Mouse (Mus musculus) midbrain, embryonic 15.5 days (tissue): Measurements from ENCODE around the gene Akap7. TPM values are rescaled to one million over a fixed set of nuclear protein-coding genes. Genes with fewer than 3 reads are reported as not detected.

Experiments
- ATAC-seq: fragments of 200-750 bp; cut with Nextera tagmentation; replicated peaks from 2 replicates; pipeline ENCODE4 v1.8.0; 2017; ENCODE audit warnings: moderate TSS enrichment
- H3K27ac ChIP-seq: fragments of 300-500 bp; sonication (generic); 2 replicates; pipeline ENCODE4 v1.5.1; 2015; ENCODE audit warnings: mild to moderate bottlenecking, inconsistent platforms
- H3K27me3 ChIP-seq: fragments of 300-500 bp; sonication (generic); replicated peaks from 2 replicates; pipeline ENCODE4 v1.6.1; 2015; ENCODE audit warnings: inconsistent platforms
- H3K36me3 ChIP-seq: fragments of 300-500 bp; sonication (generic); replicated peaks from 2 replicates; pipeline ENCODE4 v1.6.1; 2015; ENCODE audit warnings: inconsistent platforms
- H3K4me1 ChIP-seq: fragments of 300-500 bp; sonication (generic); 2 replicates; pipeline ENCODE4 v1.6.1; 2015; ENCODE audit warnings: inconsistent platforms
- H3K4me2 ChIP-seq: fragments of 300-500 bp; sonication (generic); 2 replicates; pipeline ENCODE4 v1.6.1; 2015; ENCODE audit warnings: inconsistent platforms, mild to moderate bottlenecking, moderate library complexity
- H3K4me3 ChIP-seq: fragments of 300-500 bp; sonication (generic); 2 replicates; pipeline ENCODE4 v1.5.1; 2015; ENCODE audit warnings: mild to moderate bottlenecking, inconsistent platforms
- H3K9ac ChIP-seq: fragments of 300-500 bp; sonication (generic); 2 replicates; pipeline ENCODE4 v1.6.1; 2015; ENCODE audit warnings: mild to moderate bottlenecking, inconsistent platforms
- H3K9me3 ChIP-seq: fragments of 300-500 bp; sonication (generic); 2 replicates; pipeline ENCODE4 v1.6.1; 2016; ENCODE audit warnings: inconsistent platforms
- WGBS: fragments of 180-500 bp; shearing (Covaris S2); methylation state at CpG from one replicate; pipeline ENCODE4 v1.1.7; 2015; ENCODE audit warnings: mixed read lengths; 5-methylcytosine and 5-hydroxymethylcytosine counted together
- polyA plus RNA-seq: library from polyadenylated mRNA; unstranded; fragments of >200 nt; fragmentation: Nextera tagmentation; extraction: Ambion mirVana; gene quantifications from 2 replicates; pipeline ENCODE4 v1.2.1, GENCODE M21; 2015

Gene Akap7
- polyA plus RNA-seq, 1 experiment from 2014 or later: 42.4 TPM

- no peak overlapping the region for H3K4me2 ChIP-seq
- H3K9ac ChIP-seq: no peak overlapping the region
- H3K27ac ChIP-seq: no peak overlapping the region
- H3K4me3 ChIP-seq: no peak overlapping the region
- no peak for ATAC-seq
- no peaks in the 10 kb centered on the region for H3K36me3 ChIP-seq
- H3K9me3 ChIP-seq: no peaks in the 10 kb centered on the region
- 82% methylated on average over 9 of the region's 9 CpGs for WGBS
- no peaks in the 10 kb centered on the region for H3K27me3 ChIP-seq
- peaks cover 16% of the 10 kb centered on the region for H3K4me1 ChIP-seq
Observed at GRCm38 (mm10) chr10:25295836-25296235, 11.8 kb downstream of the Akap7 start.

DNA sequence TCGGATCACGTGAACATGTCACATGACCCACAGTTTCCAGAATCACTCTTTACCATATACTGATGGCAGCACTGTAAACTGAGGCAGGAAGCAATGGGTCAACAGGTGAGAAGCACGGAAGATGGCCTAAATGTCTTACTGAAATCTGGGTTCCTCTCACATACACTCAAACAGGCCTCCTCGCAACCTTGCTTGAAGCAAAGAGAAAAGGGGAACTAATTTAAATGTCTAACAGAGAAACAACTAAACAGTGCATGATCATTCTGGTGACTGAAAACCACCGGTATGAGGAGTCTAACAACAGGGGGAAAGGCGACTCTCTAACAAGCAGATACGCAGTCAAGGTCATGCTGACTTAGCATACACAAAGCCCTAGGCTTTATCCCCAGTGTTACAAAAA is 12.7 kb downstream of the Akap7 start:
- 62% methylated on average over 7 of the region's 7 CpGs for WGBS
- ATAC-seq: no peak
- H3K27me3 ChIP-seq: no peaks in the 10 kb centered on the region

DNA sequence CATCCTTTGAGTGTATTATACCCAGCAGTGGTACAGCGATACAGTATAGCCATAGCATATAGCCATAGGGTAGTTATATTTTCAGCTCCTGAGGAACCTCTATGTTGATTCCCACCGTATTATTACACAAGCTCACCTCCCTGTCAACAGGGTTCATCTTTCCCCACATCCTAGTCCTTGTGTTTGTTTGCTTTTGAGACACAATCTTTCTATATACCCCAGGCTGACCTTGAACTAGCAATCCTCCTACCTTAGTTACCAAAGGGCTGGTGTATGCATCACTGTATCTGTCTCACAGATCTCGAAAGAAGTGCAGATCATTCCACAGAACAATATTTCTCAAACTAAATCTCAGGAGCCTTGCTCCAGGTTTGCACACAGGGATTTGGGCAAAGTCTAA is 13.9 kb downstream of the Akap7 start:
- Histone ChIP-seq H3K4me3 (no peak overlapping the region), H3K9me3 (no peaks in the 10 kb centered on the region), H3K4me1 (peaks cover 16% of the 10 kb centered on the region), H3K9ac (no peak overlapping the region), H3K27me3 (no peaks in the 10 kb centered on the region), H3K36me3 (no peaks in the 10 kb centered on the region), H3K4me2 (no peak overlapping the region), H3K27ac (no peak overlapping the region)
- WGBS: 92% methylated on average over 3 of the region's 3 CpGs
- no peak for ATAC-seq

More for the DNA sequence above, 12.7 kb downstream of the Akap7 start:
- H3K9me3 ChIP-seq: no peaks in the 10 kb centered on the region
- H3K4me3 ChIP-seq: no peak overlapping the region
- peaks cover 16% of the 10 kb centered on the region for H3K4me1 ChIP-seq
- H3K27ac ChIP-seq: no peak overlapping the region
- no peaks in the 10 kb centered on the region for H3K36me3 ChIP-seq
- H3K9ac ChIP-seq: no peak overlapping the region
- H3K4me2 ChIP-seq: no peak overlapping the region

GRCm38 (mm10) chr10:25291053-25291452 is 16.6 kb downstream of the Akap7 start:
- WGBS: 84% methylated on average over 4 of the region's 4 CpGs

DNA sequence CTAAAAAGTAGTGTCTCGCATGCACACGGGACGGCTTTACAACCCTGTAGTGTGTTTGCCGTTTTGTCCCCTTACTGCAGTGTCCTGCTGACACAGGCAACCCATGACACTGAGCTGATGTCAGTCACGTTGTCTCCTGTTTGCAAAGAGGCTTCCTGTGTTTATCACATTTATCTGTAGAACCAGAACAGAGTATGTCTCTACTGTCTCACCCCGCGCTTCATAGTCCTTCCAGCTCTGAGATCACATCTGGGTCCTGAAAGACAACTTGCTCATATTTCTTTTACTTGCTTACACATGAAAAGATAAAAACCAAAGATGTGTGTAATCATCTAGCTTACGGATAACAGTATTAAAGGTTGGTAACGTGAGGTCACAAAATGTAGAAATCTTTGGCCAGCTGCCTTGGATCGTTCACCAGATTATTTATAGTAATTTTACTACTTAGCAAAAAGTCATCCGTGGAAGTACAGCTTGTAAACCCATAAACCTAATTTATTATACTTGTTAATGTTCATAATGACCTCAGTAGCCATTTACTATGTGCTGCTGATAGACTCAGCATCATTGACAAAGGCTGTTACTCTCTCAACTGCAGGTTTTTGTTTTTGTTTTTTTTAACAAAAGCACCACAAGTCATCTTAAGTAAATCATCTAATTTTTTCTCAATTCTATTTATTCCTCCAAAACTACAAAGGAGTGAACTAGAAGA is 22.4 kb downstream of the Akap7 start:
- Histone ChIP-seq H3K9ac (no peak overlapping the region), H3K4me2 (no peak overlapping the region), H3K4me3 (no peak overlapping the region), H3K9me3 (no peaks in the 10 kb centered on the region), H3K4me1 (no peaks in the 10 kb centered on the region), H3K27ac (no peak overlapping the region), H3K36me3 (no peaks in the 10 kb centered on the region), H3K27me3 (no peaks in the 10 kb centered on the region)
- no peak for ATAC-seq
- 91% methylated on average over 11 of the region's 11 CpGs for WGBS

More at GRCm38 (mm10) chr10:25291053-25291452, 16.6 kb downstream of the Akap7 start:
- no peak for ATAC-seq
- Histone ChIP-seq H3K9me3 (no peaks in the 10 kb centered on the region), H3K4me3 (no peak overlapping the region), H3K9ac (no peak overlapping the region), H3K36me3 (no peaks in the 10 kb centered on the region), H3K27me3 (no peaks in the 10 kb centered on the region), H3K4me1 (no peaks in the 10 kb centered on the region), H3K27ac (no peak overlapping the region), H3K4me2 (no peak overlapping the region)

DNA sequence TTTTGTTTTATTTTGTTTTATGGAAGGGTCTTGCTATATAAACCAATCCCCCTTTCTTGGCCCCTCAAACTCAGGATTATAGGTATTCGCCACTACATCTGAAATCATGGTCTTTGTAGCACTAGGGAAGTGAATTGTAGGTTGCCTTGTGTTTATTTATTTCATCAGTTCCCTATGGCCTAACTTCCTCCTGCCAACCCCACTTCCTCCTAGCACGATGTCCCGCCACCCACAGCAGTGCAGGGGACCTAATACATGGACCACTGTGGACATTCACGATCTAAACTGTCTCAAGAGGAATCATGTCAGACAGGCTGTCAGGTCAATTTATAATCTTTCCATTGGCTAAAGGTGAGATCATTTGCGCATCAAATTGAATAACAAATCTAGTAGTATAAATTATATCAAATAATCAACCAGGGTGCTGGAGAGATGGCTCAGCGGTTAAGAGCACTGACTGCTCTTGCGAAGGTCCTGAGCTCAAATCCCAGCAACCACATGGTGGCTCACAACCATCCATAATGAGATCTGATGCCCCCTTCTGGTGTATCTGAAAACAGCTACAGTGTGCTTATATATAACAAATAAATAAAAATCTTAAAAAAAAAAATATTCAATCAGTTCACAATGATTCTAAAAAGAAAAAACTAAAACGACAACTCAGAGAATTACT is 23.1 kb downstream of the Akap7 start:
- Histone ChIP-seq H3K27ac (no peak overlapping the region), H3K27me3 (no peaks in the 10 kb centered on the region), H3K4me2 (no peak overlapping the region), H3K9ac (no peak overlapping the region), H3K4me1 (no peaks in the 10 kb centered on the region), H3K36me3 (no peaks in the 10 kb centered on the region), H3K9me3 (no peaks in the 10 kb centered on the region), H3K4me3 (no peak overlapping the region)
- no peak for ATAC-seq
- whole genome bisulfite sequencing: 93% methylated on average over 8 of the region's 8 CpGs

DNA sequence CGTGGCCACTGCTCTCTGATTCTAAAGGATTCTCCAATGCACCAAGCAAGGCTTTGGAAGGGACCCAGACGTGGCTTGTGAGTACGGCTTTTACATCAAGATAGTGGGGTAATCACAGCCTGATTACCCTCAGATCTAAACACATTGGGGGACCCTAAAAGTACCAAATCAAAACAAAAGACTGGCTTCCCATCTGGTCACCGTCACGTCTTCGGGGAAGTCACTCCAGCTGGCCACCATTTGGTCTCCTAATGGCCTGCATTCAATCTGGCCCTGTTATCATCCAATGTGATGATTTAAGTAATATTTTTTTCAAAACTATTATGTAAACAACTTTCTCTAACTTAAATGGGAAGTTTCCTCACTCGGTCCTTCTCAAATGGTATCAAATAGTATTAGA is 24.3 kb downstream of the Akap7 start:
- H3K4me1 ChIP-seq: no peaks in the 10 kb centered on the region
- no peak for ATAC-seq
- H3K9ac ChIP-seq: no peak overlapping the region
- H3K27me3 ChIP-seq: no peaks in the 10 kb centered on the region
- H3K27ac ChIP-seq: no peak overlapping the region
- WGBS: 89% methylated on average over 7 of the region's 7 CpGs
- no peak overlapping the region for H3K4me3 ChIP-seq
- H3K9me3 ChIP-seq: no peaks in the 10 kb centered on the region
- H3K36me3 ChIP-seq: no peaks in the 10 kb centered on the region
- H3K4me2 ChIP-seq: no peak overlapping the region

DNA sequence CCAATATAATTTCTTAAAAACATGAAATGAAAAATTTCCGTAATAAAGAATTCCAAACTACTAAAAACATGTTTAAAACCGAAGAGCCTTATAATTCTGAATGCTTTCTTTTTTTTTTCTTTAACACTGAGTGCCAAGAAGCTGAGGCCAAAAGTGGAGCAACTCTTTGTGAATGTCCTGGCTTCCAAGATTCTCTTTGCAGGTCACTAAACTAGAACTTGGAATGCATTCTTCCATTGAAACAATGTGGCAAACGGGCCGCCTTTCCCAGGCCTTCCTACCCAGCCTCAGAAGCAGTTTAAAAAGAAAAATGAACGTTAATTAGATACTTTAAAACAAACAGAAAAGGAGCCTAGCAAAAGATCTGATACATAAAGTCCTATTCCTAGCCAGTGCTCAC is 27.5 kb downstream of the Akap7 start:
- WGBS: 68% methylated on average over 5 of the region's 5 CpGs

GRCm38 (mm10) chr10:25279406-25279805 is 28.3 kb downstream of the Akap7 start:
- Histone ChIP-seq H3K4me3 (no peak overlapping the region), H3K4me1 (no peaks in the 10 kb centered on the region), H3K36me3 (no peaks in the 10 kb centered on the region), H3K4me2 (no peak overlapping the region), H3K27ac (no peak overlapping the region), H3K27me3 (no peaks in the 10 kb centered on the region), H3K9ac (no peak overlapping the region), H3K9me3 (no peaks in the 10 kb centered on the region)
- no peak for ATAC-seq
- 31% methylated on average over 3 of the region's 3 CpGs for WGBS

More for the DNA sequence above, 27.5 kb downstream of the Akap7 start:
- no peak for ATAC-seq
- no peaks in the 10 kb centered on the region for H3K9me3 ChIP-seq
- H3K4me2 ChIP-seq: no peak overlapping the region
- H3K4me3 ChIP-seq: no peak overlapping the region
- no peak overlapping the region for H3K27ac ChIP-seq
- H3K9ac ChIP-seq: no peak overlapping the region
- H3K27me3 ChIP-seq: no peaks in the 10 kb centered on the region
- no peaks in the 10 kb centered on the region for H3K36me3 ChIP-seq
- H3K4me1 ChIP-seq: no peaks in the 10 kb centered on the region

DNA sequence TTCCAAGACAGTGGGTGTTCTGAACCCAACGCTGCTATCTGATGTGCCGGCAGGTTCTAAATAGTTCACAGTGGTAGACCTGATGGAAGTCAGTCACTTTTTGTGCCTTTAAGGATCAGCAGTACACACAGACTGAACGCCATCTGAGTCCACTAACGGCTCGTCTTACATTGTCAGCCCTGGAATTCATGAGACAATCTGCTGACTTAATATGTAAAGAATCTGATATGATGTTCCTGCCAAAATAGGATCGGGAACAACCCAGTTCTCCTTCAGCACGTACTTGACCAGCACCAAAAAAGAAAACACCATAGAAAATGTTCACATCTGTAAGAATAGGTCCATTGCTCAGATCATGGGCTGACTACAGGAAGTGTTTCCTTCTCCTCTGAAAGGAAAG is 32.2 kb downstream of the Akap7 start:
- no peaks in the 10 kb centered on the region for H3K36me3 ChIP-seq
- H3K27me3 ChIP-seq: no peaks in the 10 kb centered on the region
- no peaks in the 10 kb centered on the region for H3K4me1 ChIP-seq
- H3K9ac ChIP-seq: no peak overlapping the region
- 82% methylated on average over 7 of the region's 7 CpGs for WGBS
- no peak overlapping the region for H3K4me3 ChIP-seq
- H3K9me3 ChIP-seq: no peaks in the 10 kb centered on the region
- no peak for ATAC-seq
- H3K27ac ChIP-seq: no peak overlapping the region
- no peak overlapping the region for H3K4me2 ChIP-seq

DNA sequence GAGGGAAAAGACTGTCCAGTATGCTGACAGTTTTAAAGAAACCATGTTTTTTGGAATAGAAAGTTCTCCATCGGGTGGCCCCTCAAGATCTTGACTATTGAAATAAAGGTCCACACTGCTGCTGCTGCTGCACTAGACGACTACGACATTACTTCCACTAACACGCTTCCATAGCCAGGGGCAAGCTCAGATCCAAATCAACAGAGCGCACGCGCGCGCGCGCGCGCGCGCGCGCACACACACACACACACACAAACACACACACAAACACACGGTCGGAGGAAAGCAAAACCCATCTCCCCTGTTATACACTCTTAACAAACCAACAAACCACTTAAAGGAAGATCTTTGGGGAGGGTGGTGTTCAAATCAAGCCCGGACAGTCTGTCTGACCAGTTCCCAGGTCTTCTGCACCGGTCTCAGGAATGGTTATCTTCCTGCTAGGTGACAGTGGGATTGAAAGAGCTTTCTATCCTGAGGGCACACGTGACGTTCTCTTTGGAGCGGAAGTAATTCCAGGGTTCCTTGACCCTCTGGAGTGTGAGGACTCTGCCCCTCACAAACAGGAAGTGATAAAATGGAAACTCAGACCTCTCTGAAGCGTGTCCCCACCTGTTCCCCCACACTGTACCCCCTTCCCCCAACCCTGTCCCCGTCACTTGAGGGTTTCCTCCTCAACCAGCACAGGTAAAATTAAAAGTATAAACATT is 32.9 kb downstream of the Akap7 start:
- no peaks in the 10 kb centered on the region for H3K9me3 ChIP-seq
- H3K27ac ChIP-seq: no peak overlapping the region
- no peaks in the 10 kb centered on the region for H3K4me1 ChIP-seq
- WGBS: 92% methylated on average over 26 of the region's 26 CpGs
- no peaks in the 10 kb centered on the region for H3K36me3 ChIP-seq
- no peak overlapping the region for H3K4me2 ChIP-seq
- H3K4me3 ChIP-seq: no peak overlapping the region
- no peak overlapping the region for H3K9ac ChIP-seq
- H3K27me3 ChIP-seq: no peaks in the 10 kb centered on the region
- ATAC-seq: no peak

- Histone ChIP-seq H3K4me2 (no peak overlapping the region), H3K36me3 (no peaks in the 10 kb centered on the region), H3K4me3 (no peak overlapping the region), H3K27ac (no peak overlapping the region), H3K27me3 (no peaks in the 10 kb centered on the region), H3K9ac (no peak overlapping the region), H3K4me1 (no peaks in the 10 kb centered on the region), H3K9me3 (no peaks in the 10 kb centered on the region)
- no peak for ATAC-seq
- 58% methylated on average over 1 of the region's 1 CpGs for WGBS
Observed at GRCm38 (mm10) chr10:25273731-25274130, 33.9 kb downstream of the Akap7 start.
